Mouse (Mus musculus) heart, adult 2 months (tissue): ENCODE measurements around the gene Crybg2. TPM values are rescaled to one million over a fixed set of nuclear protein-coding genes. Genes with fewer than 3 reads are reported as not detected.

ENCODE experiments used
- DNase-seq, 2 experiments: peaks; one replicate each; pipeline ENCODE4 v3.0.0; 2021
- H3K27ac ChIP-seq: fragments of 200-600 bp; 2 replicates; pipeline ENCODE4 v1.8.1; 2022
- H3K27me3 ChIP-seq: fragments of 200-500 bp; 2 replicates; pipeline ENCODE4 v1.6.1; 2012; ENCODE audit warnings: mild to moderate bottlenecking, low read length, inconsistent platforms, mixed read lengths; ENCODE audit not compliant: control insufficient read depth, insufficient read depth
- H3K36me3 ChIP-seq: fragments of 200-500 bp; 2 replicates; pipeline ENCODE4 v1.6.1; 2012; ENCODE audit warnings: low read length, inconsistent platforms; ENCODE audit not compliant: control insufficient read depth, insufficient read depth
- H3K4me1 ChIP-seq: fragments of 200-500 bp; 2 replicates; pipeline ENCODE4 v1.6.1; 2011; ENCODE audit warnings: low read length; ENCODE audit not compliant: control insufficient read depth, insufficient read depth
- H3K4me3 ChIP-seq: fragments of 200-600 bp; 2 replicates; pipeline ENCODE4 v1.8.1; 2022
- H3K79me2 ChIP-seq: fragments of 200-500 bp; replicated peaks from 2 replicates; pipeline ENCODE4 v1.6.1; 2012; ENCODE audit warnings: mild to moderate bottlenecking, inconsistent platforms, low read length, moderate library complexity, mixed read lengths; ENCODE audit not compliant: control insufficient read depth, insufficient read depth
- H3K9ac ChIP-seq: fragments of 200-500 bp; 2 replicates; pipeline ENCODE4 v1.6.1; 2012; ENCODE audit warnings: low read depth, mild to moderate bottlenecking, control low read depth, inconsistent platforms, low read length, mixed read lengths
- CTCF ChIP-seq: fragments of 200-600 bp; IDR thresholded peaks from 2 replicates; pipeline ENCODE4 v1.8.1; 2022; ENCODE audit warnings: antibody characterized with exemption, mild to moderate bottlenecking, moderate library complexity
- EP300 ChIP-seq: fragments of 200-500 bp; IDR thresholded peaks from 2 replicates; pipeline ENCODE4 v1.6.1; 2011; ENCODE audit warnings: low read depth, low read length, control low read depth; ENCODE audit not compliant: insufficient read depth
- POLR2A ChIP-seq: fragments of 200-500 bp; IDR thresholded peaks from 2 replicates; pipeline ENCODE4 v1.6.1; 2011; ENCODE audit warnings: mild to moderate bottlenecking, low read depth, low read length, control low read depth; ENCODE audit not compliant: insufficient read depth
- WGBS: fragments of 180-500 bp; shearing (Covaris S2); methylation state at CpG from one replicate; pipeline ENCODE4 v1.1.7; 2018; 5-methylcytosine and 5-hydroxymethylcytosine counted together
- intact Hi-C: fragments of 180-260 bp; cut with DNase I; formaldehyde crosslinking; loops from one replicate; pipeline ENCODE4 v1.15.1; 2025
- polyA plus RNA-seq: library from polyadenylated mRNA; depleted of rRNA; stranded (reverse); fragments of >200 nt; gene quantifications from 2 replicates; pipeline ENCODE4 v1.2.3, GENCODE M21; 2012
- total RNA-seq, 2 experiments: library from RNA; stranded (reverse); gene quantifications; 2 replicates each; pipeline ENCODE4 v1.2.3; 2021

Gene Crybg2
- total and polyA plus RNA-seq, 3 experiments = 0.49 TPM; not detected in 2

DNA sequence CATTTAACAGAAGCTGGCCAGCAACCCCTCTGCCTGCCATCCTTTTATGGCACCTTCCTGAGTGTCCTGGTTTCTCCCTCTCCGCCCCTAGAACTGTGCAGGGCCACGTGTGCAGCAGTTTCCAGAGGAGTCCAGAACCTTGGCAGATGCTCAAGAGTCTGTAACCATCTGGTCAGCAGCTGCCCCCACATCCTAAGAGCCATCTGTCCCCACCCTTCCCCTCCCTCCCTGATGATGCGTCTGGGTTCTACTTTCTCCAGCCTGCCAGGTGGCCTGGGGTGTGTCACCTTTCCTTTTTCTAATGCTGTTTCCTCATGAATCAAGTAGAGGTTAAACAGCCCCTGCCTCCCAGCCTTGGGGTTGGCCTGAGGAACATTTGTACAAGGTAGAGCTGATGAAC is 61.7 kb downstream of the Crybg2 start:
- no peak overlapping the region for H3K27ac ChIP-seq

DNA sequence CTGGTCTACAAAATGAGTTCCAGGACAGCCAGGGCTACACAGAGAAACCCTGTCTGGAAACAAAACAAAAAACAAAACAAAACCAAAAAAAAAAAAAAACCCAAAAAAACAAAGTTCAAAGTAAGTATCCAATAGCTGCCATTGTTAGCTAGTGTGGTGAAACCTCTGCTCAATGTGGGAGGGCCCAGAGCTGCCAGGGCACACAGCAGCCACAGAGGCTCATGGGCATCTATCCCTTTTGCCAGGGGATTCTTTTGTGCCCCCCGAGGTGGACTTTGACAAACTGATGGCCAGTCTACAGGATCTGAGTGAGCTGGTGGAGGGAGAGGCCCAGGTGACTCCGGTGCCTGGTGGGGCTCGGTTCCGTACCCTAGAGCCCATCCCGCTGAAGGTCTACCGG is 62.5 kb downstream of the Crybg2 start:
- no peak overlapping the region for H3K27ac ChIP-seq
- 94% methylated on average over 6 of the region's 6 CpGs for WGBS
- no peak overlapping the region for H3K9ac ChIP-seq
- no peaks in the 10 kb centered on the region for H3K4me1 ChIP-seq
- no peaks in the 10 kb centered on the region for H3K27me3 ChIP-seq
- DNase-seq = no peak
- H3K79me2 ChIP-seq = no peaks in the 10 kb centered on the region
- H3K4me3 ChIP-seq = no peak overlapping the region
- TF ChIP-seq EP300 (no peak), CTCF (no peak), POLR2A (no peak)
- no peaks in the 10 kb centered on the region for H3K36me3 ChIP-seq
- intact Hi-C loops = loop anchor here (5.0 kb wide), 1 partner anchor 86 kb away; no protein-coding TSS in a partner anchor

More for the DNA sequence above, 61.7 kb downstream of the Crybg2 start:
- Histone ChIP-seq H3K9ac (no peak overlapping the region), H3K4me3 (no peak overlapping the region), H3K27me3 (no peaks in the 10 kb centered on the region), H3K36me3 (no peaks in the 10 kb centered on the region), H3K79me2 (no peaks in the 10 kb centered on the region), H3K4me1 (no peaks in the 10 kb centered on the region)
- 32% methylated on average over 3 of the region's 3 CpGs for WGBS
- peak in 1 of 2 experiments; percentile 36 for DNase-seq
- intact Hi-C loops = loop anchor here (5.0 kb wide), 1 partner anchor 85 kb away; no protein-coding TSS in a partner anchor
- TF ChIP-seq POLR2A = no peak
- no peak for TF ChIP-seq CTCF
- TF ChIP-seq EP300 = no peak

DNA sequence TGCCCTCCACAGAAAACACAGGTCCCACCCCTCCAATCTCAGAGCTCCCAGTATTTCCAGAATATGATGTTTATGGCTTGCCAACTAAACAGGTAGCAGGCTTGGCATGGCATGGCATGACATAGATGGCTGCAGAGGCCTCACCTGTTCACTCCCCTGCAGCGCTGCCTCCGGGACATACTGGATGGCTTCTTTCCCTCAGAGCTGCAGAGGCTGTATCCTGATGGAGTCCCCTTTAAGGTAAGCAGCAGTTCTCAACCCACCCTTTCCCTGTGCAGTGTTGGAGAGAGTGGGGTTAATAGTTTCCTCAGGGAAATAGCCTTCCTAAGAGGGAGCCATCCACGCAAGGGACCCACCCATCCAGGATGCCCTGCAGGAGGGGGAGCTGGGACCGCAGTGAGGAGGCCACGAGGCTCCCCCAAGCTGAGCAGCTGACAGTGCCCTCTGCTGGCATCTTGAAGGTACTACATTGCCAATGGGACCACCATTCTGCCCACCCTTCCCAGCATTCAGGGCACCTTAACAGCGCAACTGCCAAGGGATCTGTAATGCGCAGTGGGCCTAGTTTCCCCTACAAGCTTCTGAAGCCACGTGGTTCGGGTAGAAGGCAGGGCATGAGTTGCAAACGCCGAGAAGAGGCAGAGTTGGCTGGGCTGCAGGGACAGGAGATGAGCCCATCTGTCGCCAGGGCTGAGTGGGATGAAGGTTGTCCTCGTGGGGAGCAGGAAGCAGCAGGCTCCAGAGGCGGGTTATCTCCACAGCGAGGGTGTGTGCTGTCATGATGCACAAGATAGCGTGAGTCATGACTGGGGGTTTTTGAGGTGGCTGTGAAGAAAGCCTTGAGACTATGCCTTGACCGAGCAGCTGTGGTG is 63.3 kb downstream of the Crybg2 start:
- Histone ChIP-seq H3K4me1 (no peaks in the 10 kb centered on the region), H3K4me3 (no peak overlapping the region), H3K79me2 (no peaks in the 10 kb centered on the region), H3K36me3 (no peaks in the 10 kb centered on the region), H3K27me3 (no peaks in the 10 kb centered on the region), H3K9ac (no peak overlapping the region), H3K27ac (no peak overlapping the region)
- TF ChIP-seq CTCF (peak; percentile 94), EP300 (no peak), POLR2A (no peak)
- DNase-seq = peak; percentile 45 to 55
- 18% methylated on average over 17 of the region's 17 CpGs for WGBS
- intact Hi-C loops = loop anchor here (2.0 to 5.0 kb wide), 2 partner anchors 31 to 87 kb away; no protein-coding TSS in a partner anchor

DNA sequence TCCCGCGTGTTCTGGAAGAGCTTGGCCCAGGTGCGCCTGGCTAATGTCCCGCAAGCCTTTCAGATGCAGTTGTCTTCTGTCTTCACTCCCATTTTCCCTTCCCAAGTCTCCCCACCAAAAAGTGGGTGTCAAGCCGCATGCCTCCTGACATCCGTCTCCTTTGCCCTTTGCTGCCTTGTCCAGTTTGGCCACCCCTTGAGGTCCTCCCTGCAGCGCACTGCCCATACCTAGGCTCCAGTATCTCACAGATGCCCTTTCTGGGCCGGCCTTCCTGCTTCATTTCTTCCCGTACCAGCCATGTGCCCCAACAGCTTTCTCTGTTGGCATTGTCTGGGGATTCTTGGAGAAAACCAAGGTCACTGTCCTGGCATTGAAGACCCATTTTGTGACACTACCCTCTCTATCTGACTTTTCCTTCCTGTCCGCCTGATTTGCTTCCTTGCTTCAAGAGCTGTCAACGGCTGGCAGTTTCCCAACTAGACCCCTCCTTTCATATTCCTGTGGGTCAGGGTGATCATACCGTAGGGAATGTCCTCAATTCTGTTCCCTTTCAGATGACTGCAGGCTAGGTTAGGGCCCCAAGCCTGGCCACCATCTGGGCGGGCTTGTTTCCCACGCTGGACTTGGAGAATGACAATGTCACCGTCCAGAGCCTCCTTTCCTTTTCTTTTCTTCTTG is 64.9 kb downstream of the Crybg2 start:
- intact Hi-C loops = loop anchor here (2.0 kb wide), 1 partner anchor 33 kb away; no protein-coding TSS in a partner anchor
- no peaks in the 10 kb centered on the region for H3K36me3 ChIP-seq
- no peak overlapping the region for H3K27ac ChIP-seq
- no peak overlapping the region for H3K4me3 ChIP-seq
- no peaks in the 10 kb centered on the region for H3K79me2 ChIP-seq
- no peaks in the 10 kb centered on the region; the same call in 1 of the 2 replicates for H3K4me1 ChIP-seq
- no peaks in the 10 kb centered on the region for H3K27me3 ChIP-seq
- TF ChIP-seq EP300 = no peak
- no peak for TF ChIP-seq POLR2A
- TF ChIP-seq CTCF = no peak
- H3K9ac ChIP-seq = no peak overlapping the region
- WGBS = 76% methylated on average over 15 of the region's 15 CpGs
- DNase-seq = no peak

DNA sequence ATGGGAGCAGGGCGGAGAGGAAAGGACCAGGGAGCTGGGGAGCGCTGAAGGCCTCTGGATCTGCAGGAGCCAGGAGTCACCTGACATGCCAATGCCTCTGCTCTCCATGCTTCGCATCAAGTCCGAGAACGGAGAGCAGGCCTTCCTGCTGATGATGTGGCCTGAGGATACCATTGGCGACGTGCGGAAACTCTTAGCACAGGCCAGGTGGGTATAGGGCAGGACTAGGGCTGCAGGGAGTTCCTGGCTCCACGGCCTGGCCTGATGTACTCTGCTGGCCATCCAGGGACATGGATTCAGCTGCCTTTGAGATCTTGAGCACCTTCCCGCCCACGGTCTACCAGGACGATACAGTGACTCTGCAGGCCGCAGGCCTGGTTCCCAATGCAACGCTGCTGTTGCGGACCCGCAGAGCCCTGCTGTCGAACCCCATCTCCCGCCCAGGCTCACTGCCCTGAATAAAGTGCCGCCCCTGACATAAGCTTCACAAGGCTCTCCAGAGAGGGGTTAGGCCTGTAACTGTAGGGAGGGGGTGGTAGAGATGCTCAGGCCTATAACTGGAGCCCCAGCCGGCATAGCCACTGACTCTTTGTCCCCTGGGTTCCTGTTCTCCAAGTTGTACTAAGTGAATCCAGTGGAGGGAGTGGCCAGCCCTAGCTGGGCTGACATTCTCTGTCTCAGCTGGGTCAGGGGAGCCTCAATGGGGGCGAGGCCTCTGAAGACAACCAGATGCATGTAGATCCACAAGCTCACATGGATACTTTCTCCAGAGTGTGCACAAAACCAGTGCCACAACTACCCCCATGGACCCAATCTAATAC is 65.9 kb downstream of the Crybg2 start:
- Histone ChIP-seq H3K79me2 (no peaks in the 10 kb centered on the region), H3K9ac (no peak overlapping the region), H3K36me3 (no peaks in the 10 kb centered on the region), H3K4me3 (no peak overlapping the region), H3K27me3 (no peaks in the 10 kb centered on the region), H3K27ac (no peak overlapping the region), H3K4me1 (no peaks in the 10 kb centered on the region; the same call in 1 of the 2 replicates)
- DNase-seq = no peak
- WGBS = 89% methylated on average over 21 of the region's 21 CpGs
- intact Hi-C loops = no loop called here
- TF ChIP-seq CTCF (no peak), POLR2A (no peak)
